Mouse (Mus musculus) lung, embryonic 16.5 days (tissue): ENCODE data around the gene Ppm1h. TPM values are rescaled to one million over a fixed set of nuclear protein-coding genes. Genes with fewer than 3 reads are reported as not detected.

Experiments
- ATAC-seq: fragments of 200-750 bp; cut with Nextera tagmentation; 2 replicates; pipeline ENCODE4 v1.8.0; 2017; ENCODE audit warnings: low read depth, mild to moderate bottlenecking, moderate library complexity
- H3K27ac ChIP-seq: fragments of 300-500 bp; sonication (generic); 2 replicates; pipeline ENCODE4 v1.5.1; 2014; ENCODE audit warnings: mild to moderate bottlenecking, control low read depth, low read length
- H3K27me3 ChIP-seq: fragments of 300-500 bp; sonication (generic); 2 replicates; pipeline ENCODE4 v1.6.1; 2014; ENCODE audit warnings: low read depth, low read length, mixed read lengths; ENCODE audit not compliant: control insufficient read depth, insufficient read depth
- H3K36me3 ChIP-seq: fragments of 300-500 bp; sonication (generic); 2 replicates; pipeline ENCODE4 v1.6.1; 2014; ENCODE audit warnings: low read length; ENCODE audit not compliant: control insufficient read depth, insufficient read depth
- H3K4me1 ChIP-seq: fragments of 300-500 bp; sonication (generic); replicated peaks from 2 replicates; pipeline ENCODE4 v1.6.1; 2014; ENCODE audit warnings: low read length, mixed read lengths; ENCODE audit not compliant: control insufficient read depth, insufficient read depth
- H3K4me2 ChIP-seq: fragments of 300-500 bp; sonication (generic); 2 replicates; pipeline ENCODE4 v1.6.1; 2014; ENCODE audit warnings: low read depth, low read length, control low read depth
- H3K4me3 ChIP-seq: fragments of 300-500 bp; sonication (generic); 2 replicates; pipeline ENCODE4 v1.5.1; 2014; ENCODE audit warnings: mild to moderate bottlenecking, low read length, control low read depth
- H3K9ac ChIP-seq: fragments of 300-500 bp; sonication (generic); 2 replicates; pipeline ENCODE4 v1.6.1; 2014; ENCODE audit warnings: low read length, control low read depth
- H3K9me3 ChIP-seq: fragments of 300-500 bp; sonication (generic); 2 replicates; pipeline ENCODE4 v1.6.1; 2016; ENCODE audit warnings: low read length; ENCODE audit not compliant: control insufficient read depth
- WGBS: fragments of 180-500 bp; shearing (Covaris S2); extraction: QIAGEN DNeasy Blood & Tissue Kit; methylation state at CpG from one replicate; pipeline ENCODE4 v1.1.7; 2014; 5-methylcytosine and 5-hydroxymethylcytosine counted together
- polyA plus RNA-seq: library from polyadenylated mRNA; unstranded; fragments of >200 nt; fragmentation: Nextera tagmentation; extraction: Ambion mirVana; gene quantifications from 2 replicates; pipeline ENCODE4 v1.2.1, GENCODE M21; 2015

The Ppm1h gene
- polyA plus RNA-seq, 1 experiment from 2014 or later: 7.3 TPM

DNA sequence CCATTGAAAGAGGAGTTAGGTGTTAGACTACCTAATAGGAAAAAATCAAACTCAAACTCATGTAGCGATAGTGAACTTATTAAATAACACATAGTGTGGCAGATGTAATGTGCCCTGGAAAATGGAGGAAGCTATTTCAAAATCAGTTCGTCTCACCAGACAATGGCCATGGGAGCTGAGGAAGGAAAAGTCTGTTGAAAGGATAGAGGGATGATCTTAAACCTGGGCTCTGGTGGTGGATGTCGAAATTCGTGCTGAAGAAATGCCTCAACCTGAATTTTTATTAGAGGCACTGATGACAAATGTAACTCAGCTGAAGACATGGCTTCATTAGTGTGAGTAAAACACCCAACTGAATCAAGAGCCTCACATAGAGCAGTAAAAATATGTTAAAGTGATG is 6.5 kb upstream of the Ppm1h start:
- no peaks in the 10 kb centered on the region for H3K9me3 ChIP-seq
- WGBS: 80% methylated on average over 4 of the region's 4 CpGs
- no peak overlapping the region for H3K4me2 ChIP-seq
- no peaks in the 10 kb centered on the region for H3K4me1 ChIP-seq
- H3K36me3 ChIP-seq: no peaks in the 10 kb centered on the region
- H3K4me3 ChIP-seq: no peak overlapping the region
- no peak for ATAC-seq
- no peaks in the 10 kb centered on the region for H3K27me3 ChIP-seq
- no peak overlapping the region for H3K27ac ChIP-seq
- no peak overlapping the region for H3K9ac ChIP-seq

DNA sequence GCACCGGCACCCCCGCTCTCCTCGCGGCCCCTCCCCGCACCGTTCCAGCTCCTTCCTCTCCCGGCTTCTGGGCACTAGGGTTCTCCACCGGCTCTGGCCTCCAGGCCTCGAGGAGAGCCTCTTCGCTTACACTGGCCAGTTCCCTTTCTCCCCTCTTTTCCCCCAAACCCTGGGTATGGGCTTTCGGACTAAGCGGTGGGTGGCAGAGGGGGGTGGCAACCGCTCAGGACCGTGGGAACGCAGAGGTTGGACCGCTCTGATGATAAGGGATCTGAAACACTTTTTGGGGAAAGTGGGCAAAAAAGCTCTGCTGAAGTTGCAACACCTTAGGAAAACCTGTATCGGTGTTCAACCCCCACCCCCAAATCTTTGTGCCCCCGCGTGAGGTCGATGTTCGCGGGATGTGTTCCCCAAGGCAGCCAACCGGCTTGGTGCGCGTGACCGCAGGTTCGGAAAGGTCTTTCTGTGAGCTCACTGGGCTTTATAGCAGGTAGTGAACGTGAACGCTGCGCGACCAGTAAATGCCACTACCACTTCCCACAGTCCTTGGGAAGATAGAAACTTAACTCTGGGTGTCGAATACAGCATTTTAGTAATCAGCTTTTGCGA is 979 bp downstream of the Ppm1h start:
- WGBS: under 1% methylated on average over 33 of the region's 33 CpGs
- Histone ChIP-seq H3K36me3 (no peaks in the 10 kb centered on the region), H3K9ac (peak overlapping the region; percentile 82), H3K27ac (peak overlapping the region; percentile 75), H3K9me3 (no peaks in the 10 kb centered on the region), H3K4me3 (peak overlapping the region; percentile 89), H3K4me2 (peak overlapping the region; percentile 98), H3K27me3 (peaks cover 7% of the 10 kb centered on the region), H3K4me1 (peaks cover 11% of the 10 kb centered on the region)
- peak; percentile 68 for ATAC-seq

DNA sequence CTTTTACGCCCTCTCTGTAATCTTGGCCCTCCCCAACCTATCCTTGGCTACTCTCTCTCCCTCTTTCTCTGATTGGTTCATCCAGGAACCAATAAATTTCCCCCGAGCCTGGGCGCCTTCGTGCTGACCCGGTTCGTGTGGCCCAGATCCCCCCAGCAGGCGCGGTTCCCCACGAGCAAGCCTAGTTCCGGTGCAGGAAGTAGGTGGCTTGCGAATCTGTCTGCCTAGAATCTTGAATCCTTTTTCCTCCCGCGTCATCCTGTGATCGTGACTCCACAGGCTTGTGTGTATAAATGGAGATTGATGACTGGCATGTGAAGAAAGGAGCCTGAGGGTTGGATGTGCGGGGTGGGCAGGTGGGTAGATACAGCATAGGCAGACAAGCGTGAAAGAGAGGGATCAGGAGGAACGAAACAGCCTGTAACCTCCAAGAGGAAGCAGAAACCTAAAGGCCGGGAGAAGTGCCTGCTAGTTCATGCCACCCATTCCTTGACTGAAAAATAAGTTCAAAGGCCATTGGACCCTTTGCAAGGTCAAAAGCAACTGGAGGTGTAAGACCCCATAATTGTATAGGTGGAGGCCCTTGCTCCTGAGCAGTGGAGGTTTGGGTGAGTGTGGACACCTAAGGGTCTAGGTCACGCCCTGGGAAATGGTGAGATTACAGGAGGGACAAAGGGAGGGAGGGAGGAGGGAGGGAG is 2.0 kb downstream of the Ppm1h start:
- Histone ChIP-seq H3K36me3 (no peaks in the 10 kb centered on the region), H3K4me1 (peaks cover 11% of the 10 kb centered on the region), H3K27me3 (peaks cover 7% of the 10 kb centered on the region), H3K4me2 (peak overlapping the region; percentile 98), H3K4me3 (peak overlapping the region; percentile 89), H3K27ac (no peak overlapping the region), H3K9ac (peak overlapping the region; percentile 51), H3K9me3 (no peaks in the 10 kb centered on the region)
- ATAC-seq: no peak
- 3% methylated on average over 18 of the region's 19 CpGs for WGBS

DNA sequence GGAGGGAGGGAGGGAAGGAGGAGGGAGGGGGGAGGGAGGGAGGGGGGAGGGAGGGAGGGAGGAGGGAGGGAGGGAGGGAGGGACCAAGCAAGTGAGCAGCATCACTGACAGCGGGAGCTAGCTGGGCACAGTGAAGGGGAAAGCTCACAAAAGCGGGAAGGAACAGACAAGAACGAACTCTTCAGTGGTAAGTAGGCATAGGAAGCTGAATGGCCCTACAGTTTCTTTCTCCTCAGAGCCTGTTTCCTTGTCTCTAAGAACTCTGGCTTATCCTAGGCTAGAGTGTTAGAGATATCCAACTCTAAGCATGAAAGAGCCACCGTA is 2.5 kb downstream of the Ppm1h start:
- Histone ChIP-seq H3K4me3 (no peak overlapping the region), H3K4me2 (no peak overlapping the region), H3K27me3 (peaks cover 7% of the 10 kb centered on the region), H3K36me3 (no peaks in the 10 kb centered on the region), H3K9ac (no peak overlapping the region), H3K9me3 (no peaks in the 10 kb centered on the region), H3K27ac (no peak overlapping the region), H3K4me1 (peaks cover 11% of the 10 kb centered on the region)
- no peak for ATAC-seq
- 39% methylated on average over 4 of the region's 4 CpGs for WGBS

DNA sequence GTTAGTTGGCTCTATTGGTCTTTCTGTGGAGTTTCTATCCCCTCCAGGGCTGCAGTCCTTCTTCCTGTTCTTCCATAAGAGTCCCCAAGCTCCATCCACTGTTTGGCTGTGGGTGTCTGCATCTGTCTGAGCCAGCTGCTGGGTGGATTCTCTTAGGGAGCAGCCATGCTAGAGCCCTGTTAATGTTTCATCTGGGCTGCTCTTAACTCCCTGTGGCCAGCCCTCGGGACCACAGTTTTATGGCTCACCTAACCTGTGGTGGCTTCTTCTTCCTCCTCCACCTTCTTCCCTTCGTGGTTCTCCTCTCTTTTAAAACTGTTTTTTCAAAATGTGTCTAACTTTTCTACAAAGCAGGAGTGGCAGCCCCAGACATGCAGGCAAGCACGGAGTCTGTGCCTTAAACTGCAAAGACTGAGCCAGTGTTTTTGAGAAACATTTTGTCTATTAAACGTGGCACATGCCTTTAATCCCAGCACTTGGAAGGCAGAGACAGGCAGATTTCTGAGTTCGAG is 5.3 kb downstream of the Ppm1h start:
- H3K4me1 ChIP-seq: peaks cover 7% of the 10 kb centered on the region
- no peaks in the 10 kb centered on the region for H3K36me3 ChIP-seq
- 65% methylated on average over 5 of the region's 5 CpGs for WGBS
- H3K9me3 ChIP-seq: no peaks in the 10 kb centered on the region
- peaks cover 7% of the 10 kb centered on the region for H3K27me3 ChIP-seq
- H3K4me2 ChIP-seq: no peak overlapping the region
- no peak overlapping the region for H3K9ac ChIP-seq
- H3K4me3 ChIP-seq: no peak overlapping the region
- ATAC-seq: no peak
- no peak overlapping the region for H3K27ac ChIP-seq

DNA sequence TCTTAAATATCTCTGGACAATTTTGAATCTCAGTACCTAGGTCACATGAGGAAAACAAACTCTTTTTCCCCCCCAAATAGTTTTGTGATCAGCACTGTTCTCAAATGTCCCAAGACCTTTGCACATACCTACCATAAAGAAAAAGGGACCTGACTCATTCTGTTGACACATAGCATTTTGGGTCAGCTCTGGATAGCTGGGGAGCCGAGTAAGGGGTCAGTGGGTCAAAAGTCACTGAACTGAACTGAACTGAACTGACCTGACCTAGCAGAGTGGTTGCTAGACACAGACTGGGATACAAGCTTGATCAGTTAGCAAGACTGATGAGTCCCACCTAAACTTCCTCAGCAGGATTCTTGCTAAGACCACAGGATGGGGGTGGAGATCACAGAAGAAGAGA is 6.7 kb downstream of the Ppm1h start:
- no peak for ATAC-seq
- H3K27ac ChIP-seq: no peak overlapping the region
- 35% methylated on average over 1 of the region's 1 CpGs for WGBS
- H3K27me3 ChIP-seq: peaks cover 4% of the 10 kb centered on the region
- H3K9ac ChIP-seq: no peak overlapping the region
- no peak overlapping the region for H3K4me3 ChIP-seq
- peaks cover 1% of the 10 kb centered on the region; the same call in 1 of the 2 replicates for H3K4me1 ChIP-seq
- no peaks in the 10 kb centered on the region for H3K9me3 ChIP-seq
- no peaks in the 10 kb centered on the region for H3K36me3 ChIP-seq
- no peak overlapping the region for H3K4me2 ChIP-seq

DNA sequence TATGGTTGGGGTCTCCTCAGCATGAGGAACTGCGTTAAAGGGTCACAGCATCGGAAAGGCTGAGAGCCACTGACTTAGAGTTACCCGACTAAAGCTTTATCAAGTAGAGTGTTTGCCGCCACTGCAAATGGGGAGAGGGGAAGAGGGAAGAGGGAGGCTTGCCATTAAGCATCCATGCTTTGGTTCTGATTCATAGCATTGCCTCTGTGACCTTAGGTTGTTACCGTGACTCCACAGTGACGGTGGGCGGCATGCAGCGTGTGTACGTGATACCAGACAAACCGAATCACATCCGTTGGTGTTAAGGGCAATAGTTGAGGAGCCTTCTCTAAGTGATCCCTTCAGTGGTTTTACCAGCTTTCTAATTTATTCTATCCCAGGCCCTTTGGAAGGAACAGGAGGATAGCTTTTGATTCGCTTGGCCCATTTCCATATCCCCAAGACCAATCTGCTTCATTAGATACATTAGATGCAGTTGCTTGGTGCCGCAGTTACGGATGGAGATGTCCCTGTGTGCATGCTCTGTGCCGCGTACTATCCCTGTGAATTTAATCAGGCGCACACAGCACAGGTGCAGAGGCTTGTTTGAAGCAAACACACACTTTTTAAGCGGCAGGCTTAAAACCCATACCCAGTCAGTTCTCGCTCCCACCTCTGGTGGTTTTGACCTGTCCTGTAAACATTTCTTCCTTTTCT is 7.4 kb downstream of the Ppm1h start:
- WGBS: 83% methylated on average over 19 of the region's 19 CpGs
- Histone ChIP-seq H3K9me3 (no peaks in the 10 kb centered on the region), H3K27me3 (no peaks in the 10 kb centered on the region), H3K4me1 (no peaks in the 10 kb centered on the region), H3K4me2 (no peak overlapping the region), H3K9ac (no peak overlapping the region), H3K36me3 (no peaks in the 10 kb centered on the region), H3K4me3 (no peak overlapping the region), H3K27ac (no peak overlapping the region)
- no peak for ATAC-seq

DNA sequence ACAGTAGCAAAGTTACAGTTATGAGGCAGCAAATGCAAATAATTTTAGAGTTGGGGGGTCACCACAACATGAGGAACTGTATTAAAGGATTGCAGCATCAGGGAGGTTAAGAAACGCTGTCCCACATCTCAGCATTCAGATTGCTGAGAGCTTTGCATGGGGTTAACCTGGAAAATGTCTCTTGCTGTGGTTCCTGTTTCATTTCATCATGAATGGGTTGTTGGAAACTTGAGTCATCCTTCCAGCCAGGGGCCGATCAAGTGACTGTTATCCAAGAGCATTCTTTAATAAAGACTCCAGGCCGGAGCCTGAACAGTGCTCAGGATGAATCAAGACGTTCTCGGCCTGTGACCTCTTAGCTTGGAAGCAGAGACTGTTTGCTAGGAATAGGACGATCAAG is 12.1 kb downstream of the Ppm1h start:
- no peak overlapping the region for H3K4me2 ChIP-seq
- H3K9ac ChIP-seq: no peak overlapping the region
- no peak overlapping the region for H3K4me3 ChIP-seq
- no peak overlapping the region for H3K27ac ChIP-seq
- 70% methylated on average over 6 of the region's 6 CpGs for WGBS
- H3K27me3 ChIP-seq: no peaks in the 10 kb centered on the region
- no peak for ATAC-seq
- H3K4me1 ChIP-seq: no peaks in the 10 kb centered on the region
- H3K9me3 ChIP-seq: no peaks in the 10 kb centered on the region
- H3K36me3 ChIP-seq: no peaks in the 10 kb centered on the region

DNA sequence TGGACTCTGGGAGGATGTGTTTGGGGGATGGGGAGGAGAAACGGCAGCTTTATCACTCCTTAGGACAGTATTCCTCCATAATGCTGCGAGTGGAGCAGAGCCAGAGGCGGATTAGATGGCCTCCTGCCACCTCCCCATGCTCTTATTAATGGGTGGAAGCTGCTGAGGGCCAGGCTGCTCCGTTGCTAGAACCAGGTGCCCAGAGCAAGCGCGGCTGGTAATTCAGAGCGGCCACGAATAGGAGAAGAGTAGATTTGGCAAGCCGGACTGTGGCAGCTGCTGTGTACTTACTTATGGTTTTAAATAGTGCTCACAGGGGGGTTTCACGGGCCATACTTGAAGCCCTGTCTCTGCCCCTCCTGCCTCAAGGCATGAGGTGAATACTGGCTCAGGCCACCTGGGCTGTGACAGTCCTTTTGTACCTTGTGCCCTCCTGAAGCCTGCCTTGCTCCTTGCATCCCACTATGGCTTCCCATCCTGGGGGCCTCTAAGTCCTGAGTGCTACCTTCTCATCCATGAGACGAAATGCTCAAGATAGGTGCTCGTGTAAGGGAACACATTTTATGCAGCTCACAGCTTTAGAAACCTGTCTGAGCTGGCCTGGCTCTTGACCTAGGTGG is 14.7 kb downstream of the Ppm1h start:
- 67% methylated on average over 12 of the region's 12 CpGs for WGBS
- Histone ChIP-seq H3K4me2 (no peak overlapping the region), H3K9ac (no peak overlapping the region), H3K36me3 (no peaks in the 10 kb centered on the region), H3K9me3 (no peaks in the 10 kb centered on the region; the same call in 1 of the 2 replicates), H3K27me3 (no peaks in the 10 kb centered on the region), H3K4me3 (no peak overlapping the region), H3K4me1 (no peaks in the 10 kb centered on the region), H3K27ac (no peak overlapping the region)
- no peak for ATAC-seq
